Mouse (Mus musculus) cerebellum, adult 2 months (tissue): ENCODE measurements around the gene Atg4a-ps.

ENCODE experiments used
- CTCF ChIP-seq: fragments of 200-500 bp; IDR thresholded peaks from 2 replicates; pipeline ENCODE4 v1.5.1; 2011; ENCODE audit warnings: low read depth, mild to moderate bottlenecking, control low read depth, low read length, moderate library complexity, borderline replicate concordance; ENCODE audit not compliant: insufficient read depth
- POLR2A ChIP-seq: fragments of 200-500 bp; IDR thresholded peaks from 2 replicates; pipeline ENCODE4 v1.6.1; 2011; ENCODE audit warnings: low read length, control low read depth, borderline replicate concordance; ENCODE audit not compliant: insufficient read depth

- TF ChIP-seq CTCF (no peak), POLR2A (no peak)
Observed at GRCm38 (mm10) chr3:103633124-103633523, 12.7 kb downstream of the Atg4a-ps start.
